Mouse (Mus musculus) urinary bladder, postnatal 4 days (tissue): ENCODE results near the gene Psme3.

ENCODE experiments used
- DNase-seq, 2 experiments: peaks; one replicate each; pipeline ENCODE4 v3.0.0; 2021 to 2022; ENCODE audit warnings: low spot score in 2 of 2

The Psme3 gene

DNA sequence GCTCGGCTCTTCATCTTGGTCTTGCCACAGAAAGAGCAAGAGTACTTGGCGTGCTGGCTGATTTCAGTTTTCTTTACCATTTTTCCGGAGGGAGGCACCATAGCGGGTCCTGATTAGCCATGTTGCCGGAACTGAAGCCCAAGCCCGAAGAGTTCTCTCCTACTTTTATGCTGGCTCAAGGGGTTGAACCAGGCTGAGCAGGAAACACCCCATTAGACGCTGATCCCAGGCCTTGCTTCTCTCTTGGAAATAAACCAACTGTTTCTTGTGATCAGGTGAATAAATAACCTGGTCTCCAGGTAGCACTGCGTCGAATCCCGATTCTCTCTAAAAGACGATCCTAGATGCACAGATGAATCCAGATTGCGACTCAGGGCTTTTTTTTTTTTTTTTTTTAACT, 37.4 kb downstream of the Psme3 start:
- no peak for DNase-seq

DNA sequence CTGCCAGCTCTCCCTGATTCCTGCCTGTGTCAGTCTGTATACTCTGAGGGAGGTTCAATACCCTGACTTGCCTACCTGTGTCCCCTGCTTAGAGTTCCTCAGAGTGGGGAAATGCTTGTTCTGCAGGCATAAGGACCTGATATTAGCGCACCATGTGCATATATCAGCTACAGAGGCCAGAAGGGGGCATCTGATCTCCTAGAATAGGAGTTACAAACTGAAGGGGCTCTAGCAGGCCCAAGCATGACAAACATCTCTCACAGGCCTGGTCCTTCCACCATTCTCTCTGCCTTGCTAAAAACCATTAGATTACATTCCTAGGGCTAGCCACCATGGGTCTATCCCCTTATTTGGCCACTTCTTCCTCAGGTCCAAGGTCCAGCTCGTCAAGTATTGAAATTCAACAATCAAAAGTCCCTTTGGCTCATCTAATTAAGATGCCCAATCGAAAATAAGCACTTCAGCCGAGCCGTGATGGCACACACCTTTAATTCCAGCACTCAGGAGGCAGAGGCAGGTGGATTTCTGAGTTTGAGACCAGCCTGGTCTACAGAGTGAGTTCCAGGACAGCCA, 38.5 kb downstream of the Psme3 start:
- no peak for DNase-seq

GRCm38 (mm10) chr11:101355916-101356315, 39.9 kb downstream of the Psme3 start:
- no peak for DNase-seq

DNA sequence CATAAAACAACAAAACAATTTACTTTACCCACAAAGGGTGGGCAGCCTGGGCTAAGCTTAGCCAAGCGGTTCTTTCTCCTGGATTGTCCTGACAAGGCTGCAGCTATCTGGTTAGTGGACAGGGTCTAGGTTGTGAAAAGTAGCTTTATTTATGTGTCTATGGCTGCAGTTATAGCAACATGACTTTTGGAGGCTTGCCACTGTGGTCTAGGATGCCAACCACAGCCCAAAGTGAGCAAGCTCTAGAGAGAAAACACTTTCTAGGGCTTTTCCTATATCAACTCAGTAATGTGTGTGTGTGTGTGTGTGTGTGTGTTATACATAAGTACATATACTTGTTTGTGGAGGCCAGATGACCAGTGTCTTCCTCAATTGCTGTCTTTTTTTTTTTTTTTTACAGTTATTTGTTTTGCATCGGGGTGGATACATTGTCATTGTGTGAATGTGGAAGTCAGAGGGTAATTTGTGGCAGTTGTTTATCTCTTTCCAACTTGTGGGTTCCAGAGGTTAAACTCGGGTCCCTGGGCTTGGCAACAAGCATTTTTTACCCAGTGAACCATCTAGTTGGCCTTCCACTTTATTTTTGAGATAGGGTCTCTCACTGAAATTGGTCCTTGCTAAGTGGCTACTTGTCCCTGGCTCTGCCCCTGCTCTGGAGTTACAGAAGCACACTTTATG, 41.6 kb downstream of the Psme3 start:
- DNase-seq, result no peak

DNA sequence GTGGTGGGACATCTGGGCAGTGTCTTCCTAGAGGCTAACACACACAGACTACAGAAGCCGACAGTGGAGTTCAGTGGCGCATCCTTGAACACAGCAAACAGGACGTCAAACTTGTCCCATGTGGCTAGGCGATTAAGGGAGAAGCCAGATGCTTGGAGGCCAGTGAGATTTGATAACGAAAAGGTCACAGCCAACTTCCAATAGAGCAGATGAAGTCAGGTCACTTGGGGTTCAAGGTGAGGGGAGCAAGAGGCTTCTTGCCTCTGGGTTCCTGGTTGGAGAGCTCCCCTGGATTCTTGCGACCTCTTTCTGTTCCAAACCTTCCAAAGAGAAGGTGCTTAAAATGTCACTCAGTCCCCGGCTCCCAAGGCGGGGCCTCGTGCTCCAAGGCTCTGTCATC, 43.8 kb downstream of the Psme3 start:
- no peak for DNase-seq

DNA sequence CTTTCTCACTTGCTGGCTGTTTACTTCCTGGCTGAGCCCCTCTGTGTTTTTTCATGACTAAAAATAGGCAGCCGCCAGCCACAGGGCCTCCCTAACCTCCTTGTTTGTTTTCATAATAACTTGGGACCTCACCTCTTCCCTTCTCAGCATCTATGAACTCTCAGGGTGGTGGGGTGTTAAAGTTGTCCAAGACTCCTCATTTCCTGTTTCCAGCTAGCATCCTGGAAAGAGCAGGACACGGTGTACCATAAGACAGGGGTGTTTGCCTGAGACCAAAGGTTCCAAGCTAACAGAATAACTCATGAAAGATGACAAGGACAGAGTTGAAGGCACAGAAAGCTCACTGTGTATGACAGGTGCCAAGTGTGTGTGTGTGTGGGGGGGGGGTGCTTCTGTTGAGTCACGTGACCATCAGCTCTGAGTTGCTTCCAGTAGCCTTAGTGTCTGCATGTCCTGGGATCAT, 44.7 kb downstream of the Psme3 start:
- DNase-seq, result no peak

- DNase-seq, result no peak
Observed at GRCm38 (mm10) chr11:101364531-101364931, 48.5 kb downstream of the Psme3 start.

GRCm38 (mm10) chr11:101367326-101367935, 51.4 kb downstream of the Psme3 start, which contains the start of gene G6pc:
Gene G6pc (plus strand): TSS chr11:101367561.
- DNase-seq, result no peak

DNA sequence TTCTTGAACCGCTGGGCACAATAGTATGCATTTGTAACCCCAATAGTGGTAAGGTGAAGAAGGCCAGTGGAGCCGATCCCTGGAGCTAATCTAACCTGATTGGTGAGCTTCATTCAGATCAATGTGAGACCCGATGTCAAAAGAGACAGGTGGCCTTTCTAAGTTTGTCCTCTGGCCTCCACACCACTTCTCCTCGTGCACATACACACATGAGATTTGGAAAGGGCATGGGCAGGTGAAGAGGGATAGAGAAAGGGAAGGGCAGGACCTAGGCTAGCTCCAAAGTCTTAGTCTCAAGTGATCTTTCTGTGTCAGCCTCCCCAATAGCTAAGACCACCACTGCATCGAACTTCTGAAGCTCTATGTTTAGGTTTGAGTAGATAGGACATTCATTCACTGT, 54.1 kb downstream of the Psme3 start:
- no peak for DNase-seq
